Mouse (Mus musculus) gonadal fat pad, adult 2 months (tissue): ENCODE measurements around the gene Sys1. TPM values are rescaled to one million over a fixed set of nuclear protein-coding genes. Genes with fewer than 3 reads are reported as not detected.

Source experiments
- DNase-seq: peaks from one replicate; pipeline ENCODE4 v3.0.0-alpha.2; 2012; ENCODE audit warnings: low read depth
- polyA plus RNA-seq: library from polyadenylated mRNA; depleted of rRNA; stranded (reverse); fragments of >200 nt; gene quantifications from 2 replicates; pipeline ENCODE4 v1.2.3, GENCODE M21; 2012

Gene Sys1
- polyA plus RNA-seq, 1 experiment = 94.8 TPM

DNA sequence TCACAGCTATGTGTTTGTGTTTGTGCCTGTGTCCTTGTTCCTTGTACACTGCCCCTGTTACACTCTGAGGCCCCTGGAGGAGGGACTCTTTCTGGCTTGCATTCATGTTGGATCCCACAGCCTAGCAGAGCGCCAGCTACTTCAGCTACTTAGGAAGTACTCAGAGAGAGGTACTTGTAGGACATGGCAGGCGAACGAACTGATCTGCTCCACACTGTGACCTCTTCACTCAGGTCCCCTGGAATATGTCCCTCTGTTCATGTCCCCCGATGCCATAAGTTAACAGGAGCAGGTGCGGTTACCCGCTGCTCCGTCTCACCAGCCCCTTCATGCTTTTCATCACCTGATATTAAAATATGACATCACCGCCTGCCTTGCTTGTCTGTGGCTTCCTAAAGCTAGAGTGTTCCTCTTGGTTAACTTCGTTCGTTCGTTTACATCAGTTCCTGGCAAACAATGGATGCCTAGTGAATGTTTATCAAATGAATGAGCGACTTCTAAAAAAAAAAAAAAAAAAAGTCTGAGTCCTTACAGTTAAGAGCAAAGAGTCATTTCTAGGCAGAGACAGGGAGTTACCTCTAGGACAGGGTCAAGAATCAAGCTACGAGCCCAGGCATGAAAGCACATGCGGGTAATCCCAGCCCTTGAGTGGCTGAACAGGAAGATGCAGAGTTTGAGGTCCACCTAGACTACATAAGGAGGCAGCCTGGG lies 3.6 kb upstream of the Sys1 start:
- no peak for DNase-seq

DNA sequence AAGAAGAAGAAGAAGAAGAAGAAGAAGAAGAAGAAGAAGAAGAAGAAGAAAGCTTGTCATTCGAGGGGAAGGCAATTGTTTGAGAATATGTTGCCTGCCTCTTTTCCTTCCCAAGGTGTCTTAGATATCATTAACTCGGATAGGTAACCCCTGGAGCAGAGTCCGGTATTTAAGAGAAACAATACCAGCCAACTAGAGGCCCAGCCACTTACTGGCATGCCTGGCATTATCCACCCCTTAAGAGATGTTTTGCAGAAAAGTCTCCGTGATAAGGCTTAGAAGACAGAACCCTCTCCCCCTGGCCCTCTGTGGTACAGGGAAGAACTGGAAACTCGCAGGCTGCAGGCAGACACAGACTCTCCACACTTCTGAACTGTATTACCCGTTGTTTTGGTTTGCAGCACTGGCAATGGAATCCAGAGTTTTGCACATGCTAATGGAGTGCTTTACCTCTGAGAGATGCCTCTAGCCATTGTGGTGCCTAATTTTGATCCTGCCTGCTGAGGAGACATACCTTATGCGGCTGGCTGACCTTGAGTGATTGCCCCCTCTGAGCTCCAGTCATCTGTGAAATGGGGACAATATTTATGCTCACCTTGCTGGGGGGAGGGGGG lies 2.8 kb upstream of the Sys1 start:
- no peak for DNase-seq

DNA sequence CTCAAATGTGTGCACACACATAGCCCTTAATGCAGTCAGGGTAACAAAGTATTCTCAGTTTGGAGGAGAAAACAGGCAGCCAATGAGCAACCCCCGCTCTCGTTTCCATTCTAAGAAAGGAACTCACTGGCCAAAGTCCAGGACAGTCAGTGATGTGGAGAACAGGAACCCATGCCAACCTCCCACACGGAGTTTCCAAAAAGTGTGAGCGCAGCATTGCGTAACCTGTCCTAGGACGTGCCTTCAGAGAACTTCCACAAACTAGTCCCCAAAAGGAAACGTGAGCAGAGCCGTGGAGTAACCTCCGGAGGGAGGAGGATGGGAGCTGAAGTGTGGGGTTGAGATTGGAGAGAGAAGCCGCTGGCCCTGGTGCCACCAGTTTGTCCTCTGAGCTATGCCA lies 1.9 kb upstream of the Sys1 start:
- peak; percentile 88 for DNase-seq

DNA sequence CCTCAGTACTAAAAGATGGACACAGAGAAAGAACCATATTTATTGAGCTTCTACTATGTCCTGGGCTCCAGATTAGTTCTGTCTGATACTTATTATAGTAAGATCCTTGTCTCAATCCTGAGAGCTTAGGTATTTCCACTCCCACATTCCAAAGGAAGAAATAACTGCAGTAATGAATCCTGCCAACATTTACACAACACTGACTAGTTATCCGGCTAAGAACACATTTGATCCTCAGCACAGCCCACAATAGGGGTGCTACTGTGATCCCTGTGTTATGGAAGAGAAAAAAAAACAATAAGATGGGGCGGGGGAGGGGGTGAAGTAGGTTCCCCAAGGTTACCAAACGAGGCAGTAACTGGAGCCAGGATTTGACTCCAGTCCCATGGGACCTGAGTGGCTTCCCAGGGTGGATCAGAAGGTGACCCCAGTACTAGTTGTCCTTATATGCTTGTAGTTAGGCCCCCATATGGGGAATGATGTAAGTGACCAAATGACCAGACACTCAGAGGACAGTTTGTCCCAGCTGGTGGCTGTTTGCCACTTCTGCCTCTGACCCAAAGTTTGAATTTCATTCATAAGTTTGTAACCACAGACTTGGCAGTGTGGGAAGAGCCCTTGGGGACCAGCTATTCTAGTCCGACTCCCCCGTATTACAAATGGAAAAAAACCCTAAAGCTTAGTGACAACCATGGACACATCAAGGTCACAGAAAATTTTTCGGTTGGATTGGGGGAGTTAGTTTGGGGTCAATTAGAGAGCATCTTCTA lies 1.2 kb upstream of the Sys1 start:
- peak; percentile 87 for DNase-seq

DNA sequence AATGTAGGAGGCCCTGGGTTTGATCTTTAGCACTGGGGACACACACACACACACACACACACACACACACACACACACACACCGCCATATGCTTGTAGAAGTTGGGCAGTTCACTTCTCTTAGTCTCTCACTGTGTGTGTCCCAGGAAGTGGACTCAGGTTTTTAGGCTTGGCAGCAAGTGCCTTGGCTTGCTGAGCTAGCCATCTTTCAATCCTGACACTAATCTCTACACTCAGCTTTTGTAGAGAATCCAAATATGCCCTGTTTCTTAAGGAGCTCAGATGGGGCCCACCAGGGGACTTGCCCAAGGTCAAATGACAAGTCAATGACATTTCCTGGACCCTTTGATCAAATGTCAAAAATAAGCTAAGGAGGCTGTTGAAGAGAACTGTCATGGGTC lies 351 bp upstream of the Sys1 start:
- no peak for DNase-seq

DNA sequence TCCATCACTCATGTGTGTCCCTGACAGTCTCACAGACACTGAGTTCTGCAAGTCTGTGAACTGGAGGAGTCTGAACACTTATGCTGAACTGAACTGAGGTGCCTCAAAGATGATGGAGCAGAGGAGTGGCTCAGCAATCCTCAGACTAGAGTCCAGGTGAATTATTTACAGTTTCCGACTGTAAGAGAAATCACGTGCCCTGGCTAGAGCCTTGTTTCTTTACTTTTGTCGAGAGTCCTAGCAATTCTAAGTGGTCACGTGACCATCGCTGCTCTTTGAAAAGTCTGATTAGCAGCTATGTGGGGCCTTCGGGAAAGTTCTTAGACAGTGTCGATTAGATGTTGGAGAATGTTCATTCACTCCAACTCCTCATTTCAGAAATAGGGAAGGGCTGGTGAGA lies 1.2 kb downstream of the Sys1 start:
- no peak for DNase-seq

DNA sequence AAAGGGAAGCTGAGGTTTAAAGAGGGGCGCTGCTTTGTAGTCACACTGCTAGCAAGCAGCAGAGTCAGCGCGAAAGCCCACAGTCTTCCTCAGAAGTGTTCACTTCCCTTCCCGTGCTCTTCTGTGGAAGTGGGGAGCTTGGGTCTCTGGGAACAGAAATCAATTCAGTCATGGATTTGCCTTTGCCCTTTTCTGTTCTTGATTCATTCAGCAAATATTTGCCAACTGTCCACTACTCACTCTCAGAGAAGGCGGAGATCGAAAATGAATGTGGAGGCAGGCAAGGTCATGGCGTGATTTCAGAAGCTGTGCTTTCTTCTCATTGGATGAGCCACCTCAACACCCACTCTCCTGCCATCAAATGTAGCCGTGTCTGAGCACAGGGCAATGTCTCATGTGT lies 1.8 kb downstream of the Sys1 start:
- DNase-seq = no peak

DNA sequence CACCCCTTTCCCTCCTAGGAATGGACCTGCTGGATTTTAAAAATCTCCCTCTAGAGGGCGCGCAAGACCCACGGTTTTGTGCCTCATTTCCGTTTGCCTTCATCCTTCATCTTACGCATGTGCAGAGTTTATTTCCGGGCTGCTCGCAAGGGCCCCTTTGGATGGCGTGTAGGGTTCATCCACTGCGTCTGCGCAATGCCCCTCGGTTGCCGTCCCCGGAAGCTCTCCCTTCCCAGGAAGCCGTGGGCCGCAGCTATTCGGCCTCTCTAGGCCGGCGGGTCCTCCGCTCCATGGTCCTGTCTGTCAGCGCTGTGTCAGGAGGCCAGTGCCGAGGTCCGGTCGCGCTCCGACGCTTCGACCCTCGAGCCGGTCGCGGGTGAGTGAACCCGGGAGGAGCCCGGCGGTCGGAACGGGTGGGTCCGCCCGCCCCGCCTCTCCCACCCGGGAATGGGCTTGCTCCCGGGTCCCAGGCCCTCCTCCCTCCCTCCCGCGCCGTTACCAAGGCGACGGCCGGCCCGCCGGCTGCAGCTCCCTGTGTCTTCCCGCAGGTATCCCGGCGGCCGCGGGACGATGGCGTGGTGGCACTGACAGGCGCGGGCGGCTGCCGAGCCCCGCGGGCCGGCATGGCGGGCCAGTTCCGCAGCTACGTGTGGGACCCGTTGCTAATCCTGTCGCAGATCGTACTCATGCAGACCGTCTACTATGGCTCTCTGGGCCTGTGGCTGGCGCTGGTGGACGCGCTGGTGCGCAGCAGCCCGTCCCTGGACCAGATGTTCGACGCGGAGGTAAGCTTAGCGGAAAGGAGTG lies 4.2 kb downstream of the Sys1 start, which contains the start of gene Gm20458:
Gene Gm20458 (plus strand): TSS at position 223 of the 807 bp plus-strand sequence.
- DNase-seq = no peak

DNA sequence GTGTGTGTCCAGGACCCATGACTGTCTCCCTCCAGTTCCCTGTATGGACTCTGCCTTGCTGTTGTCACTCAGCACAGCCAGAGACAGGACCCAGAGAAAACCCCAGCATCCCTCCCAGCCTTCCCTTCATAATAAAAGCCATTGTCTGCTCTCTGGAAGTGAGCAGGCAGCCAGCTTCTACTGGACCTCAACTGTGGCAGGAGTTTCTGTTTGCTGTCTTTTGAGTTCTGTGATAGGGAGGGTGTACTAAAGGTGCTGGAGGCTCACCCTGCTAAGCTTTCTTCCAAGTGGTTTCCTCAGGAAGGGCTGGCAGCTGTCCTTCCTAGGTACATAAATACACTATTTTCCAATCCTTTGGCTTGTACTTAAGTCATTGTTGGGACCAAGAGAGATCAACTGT lies 8.4 kb downstream of the Sys1 start:
- no peak for DNase-seq

DNA sequence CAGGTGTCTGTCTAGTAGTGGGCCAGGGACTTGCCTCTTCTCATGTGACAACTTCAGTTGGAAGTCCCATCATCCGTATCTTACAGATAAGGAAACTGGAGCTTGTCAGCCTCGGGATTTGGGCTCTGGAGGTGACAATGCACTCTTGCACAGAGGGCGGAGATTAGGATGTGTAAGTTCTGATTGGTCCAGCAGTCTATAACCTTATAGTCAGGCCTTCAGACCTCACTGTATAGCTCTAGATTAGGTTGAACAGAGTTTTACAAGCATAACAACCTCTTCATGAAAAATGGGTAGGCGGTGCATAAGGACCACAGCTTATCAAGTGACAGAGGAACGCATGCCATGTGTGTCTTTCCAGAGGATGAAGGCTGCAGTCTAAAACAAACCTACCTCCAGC lies 10.0 kb downstream of the Sys1 start:
- no peak for DNase-seq

DNA sequence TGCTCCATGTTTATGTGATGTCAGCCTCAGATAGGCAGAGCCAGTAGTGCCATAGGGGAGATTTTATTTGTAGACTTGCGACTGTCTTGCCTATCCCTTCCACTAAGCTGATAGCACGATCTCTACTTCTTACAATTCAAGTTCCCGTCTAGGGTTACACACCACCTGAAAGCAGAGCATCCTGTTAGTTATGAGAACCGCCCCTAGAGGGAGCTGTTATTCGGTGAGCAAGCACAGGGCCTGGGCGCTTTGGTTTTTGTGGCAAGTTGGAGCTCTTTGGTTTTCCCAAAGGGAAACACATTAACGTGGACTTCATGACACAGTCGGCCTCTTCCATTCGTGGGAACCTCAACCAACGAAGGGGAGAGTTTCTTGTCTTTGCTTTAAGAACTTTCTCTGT lies 13.5 kb downstream of the Sys1 start:
- no peak for DNase-seq

DNA sequence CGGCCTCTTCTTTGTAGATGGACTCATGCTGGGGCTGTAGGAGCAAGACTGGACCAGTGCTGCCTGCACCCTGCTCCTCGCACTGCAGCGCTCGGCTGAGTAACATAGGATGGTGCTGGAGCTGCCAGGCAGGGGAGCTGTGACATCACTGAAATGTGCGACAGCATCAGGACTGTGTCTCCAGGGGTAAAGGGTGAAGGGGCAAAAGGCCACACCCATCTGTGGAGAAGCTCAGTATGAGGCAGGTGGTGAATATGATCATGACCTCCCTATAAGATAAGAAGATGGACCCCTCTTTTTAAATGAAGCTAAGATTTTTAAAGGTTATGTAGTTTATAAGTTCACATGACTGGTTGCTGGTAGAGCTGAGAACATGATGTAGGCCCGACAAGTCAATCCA lies 16.9 kb downstream of the Sys1 start, which contains the start of gene Trp53tg5:
Gene Trp53tg5 (minus strand): TSS at position 101 of the 400 bp plus-strand sequence.
- no peak for DNase-seq

DNA sequence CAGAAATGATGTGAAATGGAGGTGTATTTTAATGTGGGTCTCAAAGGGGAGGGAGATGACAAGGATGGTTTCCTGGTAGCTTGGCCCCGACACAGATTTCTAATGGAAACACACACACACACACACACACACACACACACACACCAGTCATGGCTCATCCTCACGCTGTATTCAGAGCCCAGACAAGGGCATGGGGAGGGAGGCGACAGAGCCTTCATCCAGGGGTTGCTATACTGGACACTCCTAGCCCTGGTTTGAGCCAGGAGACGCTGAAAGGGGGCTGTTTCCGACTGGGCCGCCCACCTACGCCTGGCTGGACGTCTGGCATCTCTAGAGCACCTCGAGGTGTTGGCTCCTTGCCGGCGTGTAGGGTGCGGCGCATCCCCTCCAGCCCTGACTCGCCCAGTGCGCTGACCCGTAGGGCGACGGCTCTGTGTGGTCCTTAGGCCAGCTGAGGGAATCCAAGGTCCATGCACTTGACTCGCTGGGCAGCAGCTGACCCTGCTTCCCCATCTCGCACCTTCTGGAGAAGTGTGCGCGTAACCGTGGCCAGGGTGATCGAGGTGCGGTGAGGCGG lies 29.0 kb downstream of the Sys1 start, which contains the start of gene Dbndd2:
Gene Dbndd2 (plus strand): TSS at position 426 of the 577 bp plus-strand sequence.
- DNase-seq = no peak

DNA sequence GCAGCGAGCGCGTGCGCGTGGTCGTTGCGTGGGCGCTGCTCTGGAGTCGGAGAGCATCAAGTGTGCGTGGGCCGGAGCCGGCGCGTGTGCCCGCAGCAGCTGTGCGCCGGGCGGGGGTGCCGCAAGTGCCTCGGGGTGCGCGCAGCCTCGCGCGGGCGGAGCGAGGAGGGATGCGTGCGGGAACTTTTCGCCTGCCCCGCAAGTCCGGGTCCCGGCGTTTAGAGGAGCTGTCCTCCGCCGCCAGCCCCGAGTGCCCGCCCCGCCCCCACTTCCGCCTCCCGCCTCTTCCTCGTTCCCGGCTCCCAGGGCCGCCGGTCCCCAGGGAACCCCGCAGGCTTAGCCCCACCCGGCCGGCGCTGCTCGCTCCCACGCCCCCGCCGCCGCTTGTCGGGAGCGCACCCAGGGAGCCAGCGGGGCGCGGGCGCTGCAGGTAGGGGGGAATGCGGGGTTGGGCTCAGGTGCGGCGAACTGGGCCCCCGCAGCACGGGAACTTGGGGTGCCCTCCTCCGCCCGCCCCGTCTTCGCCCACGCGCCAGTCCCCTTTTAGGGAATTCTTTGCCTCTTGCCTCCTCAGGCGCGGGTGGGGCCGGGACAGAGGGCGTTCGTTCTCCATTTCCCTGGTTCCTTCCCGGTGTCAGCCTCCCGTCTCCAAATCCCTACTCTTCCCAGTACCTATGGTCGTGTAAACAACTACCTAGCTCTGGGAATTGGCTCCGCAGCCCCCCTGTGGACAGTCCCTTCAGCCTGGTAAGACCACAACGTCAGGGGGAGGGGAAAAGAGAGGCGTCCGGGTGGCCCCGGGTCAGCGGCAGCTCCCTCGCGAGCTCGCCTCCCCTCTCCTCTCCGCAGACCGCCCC lies 29.7 kb downstream of the Sys1 start:
- no peak for DNase-seq

DNA sequence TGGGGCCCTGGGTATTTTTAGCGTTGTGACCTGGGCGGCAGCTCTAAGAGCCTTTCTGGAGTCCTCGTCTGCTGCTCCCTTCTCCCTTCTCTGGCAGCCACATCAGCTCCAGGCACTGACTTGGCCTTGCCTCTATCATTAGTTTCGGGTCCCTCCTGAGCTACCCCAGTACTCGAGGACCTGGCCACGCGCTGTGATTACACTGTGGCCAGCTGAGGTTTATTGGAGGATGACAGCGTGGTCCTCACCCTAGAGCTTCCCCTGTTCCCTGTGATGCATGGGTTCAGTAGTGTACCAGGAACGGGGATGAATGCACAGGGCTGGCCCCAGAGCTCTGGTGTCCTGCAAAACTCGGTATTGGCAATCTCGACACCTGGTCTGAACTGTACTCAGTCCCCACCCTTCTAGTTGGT lies 30.4 kb downstream of the Sys1 start:
- no peak for DNase-seq

DNA sequence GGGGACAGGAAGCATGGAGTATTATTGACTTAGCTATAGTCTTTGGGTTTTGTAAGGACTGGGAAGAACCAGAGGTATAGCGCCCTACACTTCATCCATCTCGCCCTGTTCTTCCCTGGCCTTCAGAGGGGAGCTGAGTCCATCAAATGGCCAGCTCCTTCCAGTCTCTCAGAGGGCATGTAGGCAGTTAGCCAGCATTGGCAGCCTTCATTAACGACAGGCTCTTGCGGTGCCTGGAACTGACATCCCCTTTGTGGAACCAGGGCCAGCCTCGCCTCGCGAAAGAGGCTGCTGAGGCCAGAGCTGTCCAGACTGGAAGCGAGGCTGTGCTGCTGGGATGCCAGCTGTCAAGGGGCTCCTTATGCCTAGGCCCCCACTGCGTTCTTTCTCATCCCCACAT lies 31.0 kb downstream of the Sys1 start:
- no peak for DNase-seq

DNA sequence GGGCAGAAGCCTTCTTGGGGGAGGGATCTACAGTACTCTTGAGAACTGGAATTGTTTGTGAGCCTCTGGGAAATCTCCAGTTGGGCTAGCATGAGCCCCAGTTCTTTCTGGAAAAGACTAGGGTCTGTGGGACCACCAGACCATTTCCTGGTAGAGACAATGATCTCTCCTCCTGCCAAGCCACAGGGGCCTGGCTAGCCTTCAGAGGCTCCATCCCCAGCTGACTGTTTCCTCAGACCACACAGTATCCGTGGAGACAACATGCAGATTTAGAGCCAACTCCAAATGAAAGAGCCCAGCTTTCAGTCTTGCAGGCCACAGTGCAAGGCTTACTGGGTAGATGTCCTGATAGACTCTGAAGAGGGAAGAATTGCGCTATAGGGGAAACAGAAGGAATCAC lies 37.4 kb downstream of the Sys1 start:
- no peak for DNase-seq

DNA sequence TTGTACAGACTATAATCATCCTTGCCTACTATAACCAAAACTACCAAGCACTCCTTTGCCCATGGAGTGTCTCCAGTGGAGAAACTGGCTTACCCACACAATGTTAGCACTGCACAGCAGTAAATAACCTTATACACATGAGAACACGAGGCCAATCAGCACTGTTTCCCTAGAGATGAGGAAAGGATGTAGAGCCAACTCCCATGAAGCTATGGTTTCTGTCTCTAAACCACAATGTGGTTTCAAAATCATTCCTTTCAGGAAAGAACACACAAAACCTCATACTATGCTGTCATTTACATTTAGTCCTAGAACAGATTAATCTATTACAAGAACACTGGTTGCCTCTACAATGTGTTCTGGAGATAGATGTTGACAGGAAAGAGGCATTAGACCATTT lies 39.6 kb downstream of the Sys1 start:
- no peak for DNase-seq

DNA sequence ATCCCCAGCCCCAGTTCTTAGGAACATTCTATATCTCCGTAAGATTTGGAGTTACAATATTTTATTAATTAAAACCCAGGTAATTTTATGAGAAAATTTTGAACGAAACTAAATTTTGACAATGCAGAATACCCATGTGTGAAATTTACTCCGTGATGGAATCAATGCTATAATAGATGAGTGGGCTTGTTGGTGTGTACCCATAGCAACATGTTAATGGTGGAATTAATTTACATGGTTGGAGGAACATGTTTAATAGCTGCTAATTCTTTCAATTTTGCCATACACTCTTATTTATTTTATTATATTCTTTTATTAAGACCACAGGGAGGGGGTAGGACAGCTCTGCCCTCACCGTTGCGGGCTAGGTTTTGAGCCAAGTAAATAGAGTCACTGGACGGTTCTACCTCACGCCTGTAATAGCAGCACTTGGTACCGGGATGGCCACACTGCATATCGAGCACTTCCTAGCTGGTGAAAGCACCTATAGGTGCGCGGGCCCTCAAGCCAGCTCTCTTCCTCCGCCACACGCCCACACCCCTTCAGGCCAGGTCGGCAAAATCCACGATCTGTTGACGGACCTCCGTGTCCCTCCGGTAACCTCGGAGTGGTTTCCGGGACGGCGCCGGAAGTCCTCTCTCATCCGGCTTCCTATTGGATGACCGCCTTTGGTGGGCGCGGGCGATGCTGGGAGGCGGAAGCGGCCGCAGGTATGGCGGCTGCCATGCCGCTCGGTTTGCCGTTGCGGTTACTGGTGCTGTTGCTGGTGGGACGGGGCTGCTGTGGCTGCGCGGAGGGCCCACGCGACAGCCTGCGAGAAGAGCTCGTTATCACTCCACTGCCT lies 40.3 kb downstream of the Sys1 start, which contains the start of gene Pigt:
Gene Pigt (plus strand): TSS at position 674 of the 844 bp plus-strand sequence.
- DNase-seq = no peak
